Mouse (Mus musculus): ENCODE results near the gene Slc25a13.

Gene Slc25a13

DNA sequence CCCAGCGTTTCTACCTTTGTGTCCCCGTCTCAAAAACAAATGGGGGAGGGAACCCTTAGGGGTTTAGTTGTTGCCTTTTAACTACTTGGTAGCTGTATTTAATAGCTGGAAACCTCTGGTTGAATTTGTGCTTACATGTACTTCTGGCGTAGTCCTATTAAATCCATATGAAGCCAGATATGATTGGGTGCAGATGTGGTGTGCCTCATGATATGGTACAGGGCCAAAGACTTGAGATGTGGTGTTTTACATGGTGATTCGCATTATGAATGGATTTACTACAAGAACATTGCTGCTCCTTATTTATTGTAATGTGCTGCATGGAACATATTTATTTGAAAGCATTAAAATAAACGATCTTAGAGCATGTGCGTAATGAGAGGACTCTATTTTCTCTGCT is 189.3 kb downstream of the Slc25a13 start:
- no peak for DNase-seq (ENCODE audit: low spot score)

DNA sequence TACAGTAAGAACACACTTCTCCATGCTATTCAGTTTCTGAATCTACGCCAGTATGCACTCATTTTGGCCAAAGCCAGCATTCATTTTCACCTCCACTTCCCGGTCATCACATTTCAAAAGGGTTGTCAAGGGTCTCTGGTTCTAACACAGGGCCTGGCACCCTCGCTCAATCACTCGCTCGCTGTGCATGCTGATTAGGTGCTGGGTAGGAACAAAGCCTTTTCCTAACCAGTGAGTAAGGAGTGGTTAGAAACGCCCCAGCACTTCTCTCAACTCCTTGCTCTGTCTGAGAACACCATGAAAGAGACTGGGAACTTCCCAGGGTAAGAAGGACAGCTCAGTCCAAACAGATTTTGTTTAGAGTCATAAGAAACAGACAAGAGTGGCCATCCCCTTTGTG is 193.0 kb downstream of the Slc25a13 start:
- no peak for DNase-seq (ENCODE audit: low spot score)

DNA sequence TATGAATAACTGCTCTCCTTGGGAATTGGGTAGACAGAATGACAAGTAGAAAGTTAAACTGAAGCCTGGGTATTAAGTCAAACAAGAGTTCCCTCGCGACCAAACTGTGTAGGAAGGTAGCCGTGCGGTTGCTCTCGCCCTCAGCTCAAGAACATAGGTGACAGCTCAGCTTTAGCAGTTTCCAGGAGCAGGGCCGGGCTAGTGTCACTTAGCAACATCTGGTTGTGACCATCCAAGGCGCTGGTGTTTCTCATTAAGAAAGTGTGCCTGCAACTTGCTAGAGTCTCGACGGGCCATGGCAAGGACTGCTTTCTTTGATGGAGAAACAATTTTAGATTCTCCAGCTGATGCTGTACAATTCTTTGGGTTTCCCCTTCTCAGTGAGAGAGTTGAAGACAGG is 200.0 kb downstream of the Slc25a13 start:
- DNase-seq (ENCODE audit: low spot score): no peak

DNA sequence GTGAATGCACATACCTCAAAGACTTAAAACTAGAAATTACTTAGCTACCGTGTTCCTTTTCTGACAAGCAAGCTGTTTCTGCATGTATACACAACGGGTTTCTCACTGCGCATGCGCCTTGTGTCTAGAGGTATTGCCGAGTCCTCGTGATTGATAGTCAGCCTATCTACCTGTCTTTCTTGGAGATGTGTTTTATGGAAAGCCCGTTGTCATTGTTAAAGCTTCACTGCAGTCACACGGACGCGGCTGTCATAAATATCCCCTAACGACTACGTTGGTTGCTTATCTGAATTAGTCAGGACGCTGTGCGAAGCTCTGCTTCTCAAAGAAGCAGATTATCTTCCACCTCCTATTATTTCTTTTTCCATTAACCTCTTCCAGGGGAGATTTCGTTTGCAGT is 201.4 kb downstream of the Slc25a13 start:
- no peak for DNase-seq (ENCODE audit: low spot score)

DNA sequence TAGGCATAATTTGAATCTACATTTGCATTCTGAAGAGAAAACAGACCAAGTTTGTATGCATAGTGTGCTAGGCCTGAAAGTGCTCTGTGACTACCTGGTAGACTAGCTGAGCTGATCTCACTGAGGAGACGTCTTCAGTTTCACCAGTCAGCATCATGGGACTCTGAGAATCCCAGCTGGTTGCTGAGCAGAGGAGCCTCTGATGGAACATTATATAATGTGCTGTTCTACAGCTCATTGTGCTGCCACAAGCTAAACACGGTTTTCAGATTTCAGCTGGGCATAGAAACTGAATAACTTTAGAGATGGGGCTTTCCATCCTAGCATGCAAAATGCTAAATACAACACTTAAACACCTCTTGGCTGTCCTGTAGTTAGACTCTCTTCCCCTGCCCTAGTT is 205.6 kb downstream of the Slc25a13 start:
- no peak for DNase-seq (ENCODE audit: low spot score)

DNA sequence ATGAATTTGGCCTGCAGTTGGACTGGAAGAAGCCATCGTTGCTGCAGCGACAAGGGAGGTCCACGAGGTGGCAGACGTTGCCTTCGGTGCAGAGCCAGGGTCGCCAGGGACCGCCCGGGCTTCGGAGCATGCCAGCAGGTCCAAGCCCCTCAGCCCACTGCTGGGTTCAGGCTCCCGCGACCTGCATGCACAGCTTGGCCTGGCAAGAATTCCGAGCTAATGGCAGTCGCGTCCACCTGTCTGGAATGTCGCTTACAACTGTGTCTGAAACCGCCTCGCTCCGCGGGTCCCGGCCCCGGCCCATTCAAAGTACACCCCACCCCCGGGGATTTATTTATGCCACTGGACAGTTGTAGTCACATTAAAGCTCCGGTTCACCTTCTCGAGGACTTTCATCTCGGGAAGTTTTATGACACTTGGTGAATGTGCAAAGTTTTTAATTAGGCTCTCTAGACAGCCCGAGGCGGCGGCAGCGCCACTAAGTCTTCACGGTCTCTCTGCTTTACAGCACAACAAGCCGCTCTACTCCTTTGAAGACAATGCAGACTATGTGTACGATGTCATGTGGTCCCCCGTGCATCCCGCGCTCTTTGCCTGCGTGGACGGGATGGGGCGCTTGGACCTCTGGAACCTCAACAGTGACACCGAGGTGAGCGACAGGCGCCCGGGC is 211.1 kb downstream of the Slc25a13 start:
- peak; percentile 52 for DNase-seq (ENCODE audit: low spot score)

DNA sequence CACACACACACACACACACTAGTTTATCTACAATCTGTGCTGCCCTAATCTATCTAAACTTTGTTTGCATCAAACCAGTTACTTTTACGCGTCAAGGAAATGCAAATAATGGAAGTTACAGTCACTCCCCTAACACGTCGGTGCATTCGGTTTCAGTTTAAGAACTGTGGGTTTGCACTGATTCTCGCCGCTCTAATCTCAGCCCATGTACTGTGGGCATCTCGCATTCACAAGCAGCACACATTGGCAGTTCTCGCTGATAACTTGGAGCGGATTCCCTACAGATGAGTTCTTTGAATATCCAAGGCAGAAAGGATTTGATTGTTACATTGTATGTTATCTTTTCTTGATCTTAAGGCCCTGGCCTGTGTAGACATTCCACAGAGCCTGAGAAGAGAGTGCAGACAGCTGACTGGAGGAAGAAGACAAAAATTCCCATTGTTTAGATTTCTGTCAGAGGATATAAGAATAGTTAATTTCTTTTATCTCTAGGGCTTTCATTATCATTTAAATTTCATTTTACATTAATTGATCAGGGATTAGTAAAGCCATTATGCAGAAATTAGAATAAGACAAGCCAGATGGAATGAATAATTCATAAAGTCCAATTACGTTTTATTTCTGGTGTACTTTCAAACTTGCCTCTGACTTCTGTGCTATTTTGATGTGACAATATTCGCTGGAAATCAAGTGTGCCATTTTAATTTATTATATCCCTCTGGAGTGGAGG is 212.1 kb downstream of the Slc25a13 start:
- DNase-seq (ENCODE audit: low spot score): no peak

DNA sequence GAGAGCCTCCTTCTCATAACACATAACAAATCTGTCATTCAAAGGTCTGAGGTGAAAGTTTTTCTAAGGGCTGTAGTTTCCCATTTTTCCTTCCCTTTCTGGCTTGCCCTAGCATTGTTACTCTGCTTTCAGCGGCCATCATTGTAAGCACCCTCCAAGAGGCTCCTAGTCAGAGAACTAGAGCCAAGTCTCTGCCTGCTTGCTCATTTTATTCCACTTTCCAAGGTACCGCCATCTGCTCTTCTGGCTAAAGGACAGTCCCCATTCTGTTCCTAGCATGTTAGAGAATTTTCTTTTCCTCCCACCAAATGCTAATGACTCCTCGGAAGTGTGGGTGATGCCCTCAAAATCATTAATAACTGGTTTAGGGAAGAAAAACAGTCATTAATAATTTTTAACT is 214.9 kb downstream of the Slc25a13 start:
- no peak for DNase-seq (ENCODE audit: low spot score)

DNA sequence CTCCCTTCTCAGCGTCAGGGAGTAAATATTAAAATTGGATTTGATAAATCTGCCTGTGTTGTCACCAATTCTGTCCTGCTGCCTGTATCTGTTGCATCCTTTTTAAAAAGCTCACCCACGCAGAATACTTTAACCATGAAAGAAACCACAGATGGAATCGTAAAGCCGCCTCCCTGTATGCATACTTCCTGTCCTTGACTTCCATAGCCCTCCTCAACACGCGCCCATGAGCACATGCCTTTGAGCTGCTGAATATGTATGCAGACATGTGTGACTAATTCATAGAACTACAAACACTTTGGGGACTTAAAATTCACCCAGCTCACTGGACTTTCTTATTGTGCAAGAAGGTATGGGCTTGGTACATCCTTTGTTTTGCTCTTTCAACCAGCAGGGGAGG is 219.4 kb downstream of the Slc25a13 start:
- no peak for DNase-seq (ENCODE audit: low spot score)

DNA sequence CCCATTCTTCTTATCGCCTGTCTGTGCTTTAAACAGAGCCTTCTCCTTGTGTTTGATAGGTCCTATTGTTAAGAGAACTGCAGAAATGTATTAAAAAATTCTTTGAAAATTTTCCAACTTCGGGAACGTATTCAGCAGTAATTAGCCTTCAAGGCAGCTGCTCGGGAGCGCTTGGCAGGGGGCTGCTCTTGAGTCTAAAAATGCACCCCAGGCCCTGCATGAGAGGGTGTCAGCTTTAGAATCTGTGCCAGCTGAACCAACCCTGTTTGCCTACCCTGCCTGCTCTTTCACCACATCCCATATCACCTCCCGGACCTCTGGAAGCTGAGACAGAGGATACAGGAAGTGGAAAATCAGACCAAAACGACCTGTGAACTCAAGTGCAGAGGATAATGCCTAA is 223.9 kb downstream of the Slc25a13 start:
- DNase-seq (ENCODE audit: low spot score): no peak

DNA sequence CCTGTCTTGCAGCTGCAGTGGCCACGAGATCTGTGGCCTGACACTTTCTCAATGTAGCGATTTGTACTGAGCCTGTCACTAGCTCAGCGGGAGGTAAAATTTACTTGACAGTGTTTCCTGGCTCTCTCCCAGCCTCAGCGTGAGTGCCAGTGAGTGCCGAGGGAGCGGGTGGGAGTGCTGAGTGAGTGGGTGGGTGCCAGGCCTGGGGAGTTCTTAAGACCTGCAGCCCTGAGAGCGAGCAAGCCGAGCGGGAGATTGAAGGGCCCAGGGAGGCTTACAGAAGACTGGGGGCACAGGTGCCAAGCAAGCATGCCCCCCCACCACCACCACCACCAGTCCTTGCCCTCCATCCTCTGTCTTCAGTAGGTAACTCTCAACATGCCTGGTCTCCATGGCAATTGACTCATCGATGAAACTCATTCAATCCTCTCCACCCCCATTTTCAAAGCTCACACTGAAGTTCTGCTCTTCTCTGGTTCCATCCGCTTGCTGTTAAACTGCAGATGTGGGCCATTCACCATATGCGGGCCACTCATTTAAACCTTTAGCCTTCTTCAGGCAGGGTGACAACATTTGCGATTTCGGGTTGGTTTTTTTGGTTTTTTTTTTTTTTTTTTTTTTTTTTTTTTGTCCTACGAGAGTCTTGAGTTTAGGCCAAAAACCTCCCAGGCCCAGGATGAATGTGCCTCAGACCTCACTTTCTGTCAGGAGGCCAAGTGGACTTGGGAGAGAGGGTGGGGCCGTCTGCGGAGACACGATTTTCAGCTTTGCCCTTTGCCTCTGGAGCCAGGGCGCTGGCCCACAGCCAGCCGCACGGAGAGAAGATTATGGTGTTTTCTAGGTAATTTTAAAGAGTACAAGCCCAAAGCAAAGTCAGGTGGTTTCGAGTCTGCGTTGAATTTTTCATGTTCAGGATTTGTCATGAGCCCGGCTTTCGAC is 224.9 kb downstream of the Slc25a13 start:
- DNase-seq (ENCODE audit: low spot score): peak; percentile 12

DNA sequence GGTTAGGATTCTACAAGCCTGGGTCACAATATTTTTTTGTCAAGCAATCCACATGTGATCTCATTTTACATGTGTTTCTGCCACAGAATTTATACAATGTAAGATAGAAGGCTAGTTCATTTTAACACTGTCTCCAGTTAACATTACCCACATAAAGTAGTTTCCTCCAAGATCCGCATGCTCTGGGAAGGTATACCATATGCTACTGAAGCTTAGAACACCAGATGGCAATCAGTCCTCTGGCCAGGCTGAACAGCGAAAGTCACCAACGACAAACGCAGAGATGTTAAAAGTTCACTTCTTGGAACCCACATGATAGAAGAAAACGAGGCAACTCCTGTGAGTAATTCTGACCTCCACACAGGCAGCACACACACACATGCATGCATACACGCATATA is 225.7 kb downstream of the Slc25a13 start:
- no peak for DNase-seq (ENCODE audit: low spot score)
